Mouse (Mus musculus): Measurements from ENCODE around the gene Batf3. TPM values are rescaled to one million over a fixed set of nuclear protein-coding genes. Genes with fewer than 3 reads are reported as not detected.

The Batf3 gene
- total and polyA plus RNA-seq, 3 experiments = 42.5 to 50.4 (median 44.7) TPM

DNA sequence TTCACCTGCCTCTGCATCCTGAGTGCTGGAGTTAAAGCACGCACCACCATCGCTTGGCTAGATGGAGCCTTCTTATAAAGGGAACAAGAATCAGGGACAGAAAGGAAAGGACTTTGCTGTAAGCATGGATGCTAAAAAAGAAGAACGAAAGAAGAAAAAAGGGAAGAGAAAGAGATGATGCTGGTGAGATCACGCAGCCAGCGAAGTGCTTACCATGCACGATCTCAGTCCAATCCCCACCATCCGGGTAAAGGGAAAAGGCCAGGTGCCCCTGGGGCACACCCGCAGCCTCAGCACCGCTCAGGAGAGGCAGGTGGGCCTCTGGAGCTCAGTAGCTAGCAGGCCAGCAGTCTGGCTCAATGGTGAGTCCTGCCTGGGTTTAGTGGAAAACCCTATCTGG lies 12.3 kb downstream of the Batf3 start:
- no peaks in the 10 kb centered on the region for H3K27me3 ChIP-seq (replicated peaks)
- H3K4me2 ChIP-seq (ENCODE audit: insufficient read depth, low read depth, poor library complexity, severe bottlenecking) = no peak overlapping the region
- TF ChIP-seq ZC3H11A (IDR thresholded peaks at IDR 0.05; ENCODE audit: low read depth, low read length) (no peak), MAZ (IDR thresholded peaks at IDR 0.05; ENCODE audit: low read depth, low read length) (no peak), IRF4 (IDR thresholded peaks at IDR 0.05; ENCODE audit: low read depth, low read length) (peak; percentile 26; the same call in 1 of the 2 replicates), MYC (IDR thresholded peaks at IDR 0.05; ENCODE audit: low read depth, low read length) (no peak), TCF12 (IDR thresholded peaks at IDR 0.05; ENCODE audit: low read depth, low read length) (peak; percentile 43; the same call in 1 of the 2 replicates), JUN (IDR thresholded peaks at IDR 0.05; ENCODE audit: insufficient read depth, low read depth, low read length) (no peak), BHLHE40 (IDR thresholded peaks at IDR 0.05; ENCODE audit: low read depth, low read length) (peak; percentile 44; the same call in 1 of the 2 replicates), MXI1 (IDR thresholded peaks at IDR 0.05; ENCODE audit: low read depth, low read length) (no peak), MAFK (IDR thresholded peaks at IDR 0.05; ENCODE audit: insufficient replicate concordance, low read length) (peak; percentile 58; the same call in 1 of the 2 replicates), USF2 (conservative IDR thresholded peaks at IDR 0.05; ENCODE audit: low read depth, low read length) (no peak), PAX5 (IDR thresholded peaks at IDR 0.05; ENCODE audit: low read length) (no peak), ELF1 (IDR thresholded peaks at IDR 0.05; ENCODE audit: low read depth, low read length) (no peak), EP300 (IDR thresholded peaks at IDR 0.05; ENCODE audit: low read length) (peak; percentile 35; the same call in 1 of the 2 replicates), E2F4 (IDR thresholded peaks at IDR 0.05; ENCODE audit: insufficient replicate concordance, low read depth, low read length) (no peak), RAD21 (IDR thresholded peaks at IDR 0.05; ENCODE audit: low read depth, low read length) (no peak), UBTF (IDR thresholded peaks at IDR 0.05; ENCODE audit: low read depth, low read length) (0 out of 2 replicates have a peak, but pooled peaks have one; percentile 43)
- H3K79me2 ChIP-seq (replicated peaks; ENCODE audit: control insufficient read depth, extremely low read depth, insufficient read depth, poor library complexity, severe bottlenecking) = no peaks in the 10 kb centered on the region
- DNase-seq (ENCODE audit: extremely low read depth) = no peak
- no peak overlapping the region for H3K4me3 ChIP-seq (replicated peaks in 1 of 3; ENCODE audit: low read depth in 2 of 3, low read length in 2 of 3, poor library complexity in 1 of 3)
- H3K4me1 ChIP-seq (ENCODE audit: control insufficient read depth in 1 of 2, insufficient read depth in 2 of 2) = peaks cover 33 to 59% of the 10 kb centered on the region in 2 experiments
- H3K36me3 ChIP-seq (replicated peaks in 1 of 2; ENCODE audit: control insufficient read depth in 1 of 2, insufficient read depth in 1 of 2, low read length in 1 of 2) = peaks cover 16 to 40% of the 10 kb centered on the region in 2 experiments
- dilution Hi-C loops (cut with MboI; ENCODE audit: extremely low pct_ligation_motif_present, extremely low pct_unique_long_range_greater_than_20kb, low sequenced_read_pairs) = no loop called here
- peak overlapping the region; percentile 76; the same call in 1 of the 2 replicates for H3K27ac ChIP-seq (ENCODE audit: insufficient read depth, low read depth)
- no peaks in the 10 kb centered on the region for H3K9me3 ChIP-seq (replicated peaks; ENCODE audit: low read length)
- no peak overlapping the region for H3K9ac ChIP-seq (ENCODE audit: insufficient read depth, low read depth)
- in situ Hi-C loops (cut with MboI; ENCODE audit: low pct_ligation_motif_present, low pct_unique_long_range_greater_than_20kb, low sequenced_read_pairs) = loop anchor here (25.0 kb wide), 1 partner anchor 702 kb away; the partner anchor contains the start of gene Nek2

- DNase-seq (ENCODE audit: extremely low read depth) = peak; percentile 73
- Histone ChIP-seq H3K36me3 (replicated peaks in 1 of 2; ENCODE audit: control insufficient read depth in 1 of 2, insufficient read depth in 1 of 2, low read length in 1 of 2) (peaks cover 12 to 33% of the 10 kb centered on the region in 2 experiments), H3K27me3 (replicated peaks) (no peaks in the 10 kb centered on the region), H3K27ac (ENCODE audit: insufficient read depth, low read depth) (peak overlapping the region; percentile 76), H3K4me1 (ENCODE audit: control insufficient read depth in 1 of 2, insufficient read depth in 2 of 2) (peaks cover 41 to 71% of the 10 kb centered on the region in 2 experiments), H3K4me2 (ENCODE audit: insufficient read depth, low read depth, poor library complexity, severe bottlenecking) (peak overlapping the region; percentile 58), H3K79me2 (replicated peaks; ENCODE audit: control insufficient read depth, extremely low read depth, insufficient read depth, poor library complexity, severe bottlenecking) (no peaks in the 10 kb centered on the region), H3K4me3 (replicated peaks in 1 of 3; ENCODE audit: low read depth in 2 of 3, low read length in 2 of 3, poor library complexity in 1 of 3) (no peak overlapping the region), H3K9me3 (replicated peaks; ENCODE audit: low read length) (no peaks in the 10 kb centered on the region), H3K9ac (ENCODE audit: insufficient read depth, low read depth) (peak overlapping the region; percentile 15; the same call in 1 of the 2 replicates)
- in situ Hi-C loops (cut with MboI; ENCODE audit: low pct_ligation_motif_present, low pct_unique_long_range_greater_than_20kb, low sequenced_read_pairs) (loop anchor here (25.0 kb wide), 1 partner anchor 701 kb away; the partner anchor contains the start of gene Nek2), dilution Hi-C loops (cut with MboI; ENCODE audit: extremely low pct_ligation_motif_present, extremely low pct_unique_long_range_greater_than_20kb, low sequenced_read_pairs) (no loop called here)
- TF ChIP-seq NELFE (IDR thresholded peaks at IDR 0.05; ENCODE audit: low read depth, low read length) (no peak), CHD1 (IDR thresholded peaks at IDR 0.05; ENCODE audit: low read depth, low read length) (no peak), MYC (IDR thresholded peaks at IDR 0.05; ENCODE audit: low read depth, low read length) (no peak), MEF2A (IDR thresholded peaks at IDR 0.05; ENCODE audit: borderline replicate concordance, low read depth, low read length) (peak; percentile 19; the same call in 1 of the 2 replicates), TBP (conservative IDR thresholded peaks at IDR 0.05; ENCODE audit: low read depth, low read length) (no peak), MAZ (IDR thresholded peaks at IDR 0.05; ENCODE audit: low read depth, low read length) (0 out of 2 replicates have a peak, but pooled peaks have one; percentile 46), SIN3A (IDR thresholded peaks at IDR 0.05; ENCODE audit: low read length) (peak; percentile 77), ELF1 (IDR thresholded peaks at IDR 0.05; ENCODE audit: low read depth, low read length) (peak; percentile 59; the same call in 1 of the 2 replicates), CHD2 (IDR thresholded peaks at IDR 0.05; ENCODE audit: low read length) (peak; percentile 75), KAT2A (IDR thresholded peaks at IDR 0.05; ENCODE audit: insufficient replicate concordance, low read length) (no peak), PAX5 (IDR thresholded peaks at IDR 0.05; ENCODE audit: low read length) (no peak), NRF1 (IDR thresholded peaks at IDR 0.05; ENCODE audit: low read depth, low read length) (no peak), HCFC1 (IDR thresholded peaks at IDR 0.05; ENCODE audit: low read depth, low read length) (0 out of 2 replicates have a peak, but pooled peaks have one; percentile 14), POLR2A (IDR thresholded peaks at IDR 0.05; ENCODE audit: low read depth, low read length) (no peak), JUN (IDR thresholded peaks at IDR 0.05; ENCODE audit: insufficient read depth, low read depth, low read length) (no peak), JUND (conservative IDR thresholded peaks at IDR 0.05; ENCODE audit: low read depth, low read length) (no peak), EP300 (IDR thresholded peaks at IDR 0.05; ENCODE audit: low read length) (peak; percentile 62), ZC3H11A (IDR thresholded peaks at IDR 0.05; ENCODE audit: low read depth, low read length) (no peak), CTCF (conservative IDR thresholded peaks at IDR 0.05 in 1 of 2, IDR thresholded peaks at IDR 0.05 in 1 of 2; ENCODE audit: low read depth in 2 of 2, low read length in 2 of 2) (no peak; a peak in 1 of 4 replicates), POLR2AphosphoS2 (IDR thresholded peaks at IDR 0.05; ENCODE audit: low read depth, low read length) (no peak), GABPA (IDR thresholded peaks at IDR 0.05; ENCODE audit: insufficient replicate concordance, low read depth, low read length) (no peak), TCF12 (IDR thresholded peaks at IDR 0.05; ENCODE audit: low read depth, low read length) (peak; percentile 43; the same call in 1 of the 2 replicates), ZNF384 (IDR thresholded peaks at IDR 0.05; ENCODE audit: low read depth, low read length) (no peak)
Observed at GRCm38 (mm10) chr1:191111146-191111545, 13.5 kb downstream of the Batf3 start.
